Mouse (Mus musculus) gastrocnemius, postnatal 4 days (tissue): ENCODE results near the gene Stil. TPM values are rescaled to one million over a fixed set of nuclear protein-coding genes. Genes with fewer than 3 reads are reported as not detected.

Experiments used
- DNase-seq, 2 experiments: peaks; one replicate each; pipeline ENCODE4 v3.0.0; 2021 to 2022; ENCODE audit warnings: low spot score in 2 of 2, mixed read lengths in 2 of 2
- total RNA-seq, 2 experiments: library from RNA; stranded (reverse); gene quantifications; 2 replicates each; pipeline ENCODE4 v1.2.3; 2021

Gene Stil
- total RNA-seq, 2 experiments from 2014 or later: 5.2 TPM

DNA sequence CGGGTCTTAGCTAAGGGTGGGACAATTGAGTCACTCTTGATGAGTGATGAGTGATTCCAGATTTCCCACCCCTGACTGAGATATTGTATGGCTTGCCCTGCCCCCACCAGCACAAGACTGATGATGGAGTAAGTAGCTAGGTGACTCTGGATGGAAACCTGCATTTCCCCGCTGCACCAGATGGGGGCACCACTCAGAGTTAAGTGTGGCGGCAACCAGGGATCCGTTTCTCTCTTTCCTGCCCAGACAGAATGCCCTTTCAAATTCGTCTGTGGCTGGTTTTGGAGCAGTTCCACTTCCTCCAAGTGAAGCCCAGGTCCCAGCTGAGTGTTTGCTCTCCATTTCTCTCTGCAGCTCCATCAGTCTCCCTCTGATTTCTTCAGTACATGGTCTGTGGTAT lies 47.8 kb downstream of the Stil start:
- DNase-seq: peak in 1 of 2 experiments; percentile 32

- no peak for DNase-seq
These were observed 48.2 kb downstream of the Stil start for GRCm38 (mm10) chr4:115048190-115048589.

DNA sequence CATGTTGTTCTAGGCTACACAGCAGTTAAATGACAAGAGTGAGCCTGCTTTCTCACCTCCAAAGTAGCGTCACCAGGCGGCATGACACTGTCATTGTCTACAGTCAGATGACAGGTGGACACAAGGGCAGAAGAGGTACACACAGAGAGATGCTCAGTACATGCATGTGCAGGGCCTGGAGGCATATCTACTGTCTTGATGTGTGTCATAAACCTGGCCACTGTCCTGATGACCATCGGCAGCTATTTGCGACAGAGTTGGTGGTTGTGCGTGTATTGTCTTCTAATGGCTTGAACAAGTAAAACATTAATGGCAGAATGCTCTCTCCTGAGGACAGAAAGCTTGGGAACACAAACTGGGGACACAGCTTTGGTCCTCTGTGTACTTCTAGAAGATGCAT lies 51.3 kb downstream of the Stil start:
- no peak for DNase-seq

DNA sequence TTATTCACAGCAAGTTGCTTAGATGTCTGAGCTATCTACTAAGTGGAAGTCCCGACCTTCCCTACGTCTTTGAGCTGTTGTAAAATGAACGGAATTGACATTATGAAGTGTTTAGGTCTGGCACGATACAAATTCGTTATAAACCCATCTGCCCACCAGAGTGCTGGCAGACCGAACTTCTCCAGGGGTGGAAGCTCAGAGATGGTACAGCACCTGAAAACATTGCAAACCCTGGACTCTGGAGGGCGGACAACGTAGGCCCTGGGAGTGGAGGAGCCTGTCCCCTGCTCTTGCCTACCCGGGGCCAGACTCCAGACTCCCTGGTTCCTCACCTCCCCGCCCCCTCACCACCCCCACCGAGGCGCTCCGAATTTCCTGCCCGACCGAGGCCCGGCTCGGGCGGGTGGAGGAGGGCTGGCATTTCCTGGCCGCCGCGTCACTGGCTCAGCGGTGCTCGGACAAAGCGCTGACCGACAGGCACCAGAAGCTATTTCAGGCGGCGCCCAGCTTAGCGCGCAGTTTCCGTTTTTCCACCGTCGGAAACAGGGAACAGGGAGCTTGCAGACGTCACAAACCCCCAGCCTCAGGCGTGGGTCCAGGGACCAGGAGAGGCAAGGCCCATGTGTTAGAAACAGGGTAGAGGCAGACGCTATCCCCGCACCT lies 52.5 kb downstream of the Stil start:
- DNase-seq: peak in 1 of 2 experiments; percentile 51

GRCm38 (mm10) chr4:115055044-115055443 lies 55.1 kb downstream of the Stil start:
- DNase-seq: no peak

- no peak for DNase-seq
These were observed 55.7 kb downstream of the Stil start for GRCm38 (mm10) chr4:115055691-115056090.

DNA sequence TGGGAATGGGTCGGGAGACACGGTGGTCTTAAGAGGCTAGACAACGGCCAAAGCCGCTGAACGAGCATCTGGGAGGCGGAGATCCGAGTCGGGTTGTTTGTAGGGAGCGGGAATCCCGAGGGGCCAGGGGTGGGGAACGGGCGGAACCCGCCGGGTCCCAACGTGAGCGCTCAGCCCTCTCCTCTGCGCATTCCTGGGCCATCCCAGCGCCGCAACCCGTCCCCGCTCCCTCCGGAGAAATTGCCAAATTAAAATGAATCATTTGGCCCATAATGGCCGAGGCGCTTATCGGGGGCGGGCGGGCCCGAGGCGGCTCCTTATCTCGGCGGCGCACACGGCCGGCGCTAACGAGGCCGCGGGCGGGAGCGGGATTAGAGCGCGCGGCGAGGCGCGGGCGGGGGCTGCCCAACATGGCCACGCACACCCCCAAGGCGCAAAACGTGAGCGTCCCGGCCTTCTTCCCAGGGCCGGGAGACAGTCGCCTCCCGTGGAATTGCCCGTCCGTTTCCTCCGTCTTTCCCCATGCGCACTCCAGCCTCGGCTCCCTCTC lies 56.5 kb downstream of the Stil start, which contains the start of gene Tal1:
Tal1 (plus strand) TSS at position 56 of the 550 bp plus-strand sequence.
- DNase-seq: peak in 1 of 2 experiments; percentile 28

- peak in 1 of 2 experiments; percentile 40 for DNase-seq
These were observed 57.1 kb downstream of the Stil start for GRCm38 (mm10) chr4:115056921-115057673.

GRCm38 (mm10) chr4:115057674-115058316 lies 57.8 kb downstream of the Stil start:
- DNase-seq: no peak

DNA sequence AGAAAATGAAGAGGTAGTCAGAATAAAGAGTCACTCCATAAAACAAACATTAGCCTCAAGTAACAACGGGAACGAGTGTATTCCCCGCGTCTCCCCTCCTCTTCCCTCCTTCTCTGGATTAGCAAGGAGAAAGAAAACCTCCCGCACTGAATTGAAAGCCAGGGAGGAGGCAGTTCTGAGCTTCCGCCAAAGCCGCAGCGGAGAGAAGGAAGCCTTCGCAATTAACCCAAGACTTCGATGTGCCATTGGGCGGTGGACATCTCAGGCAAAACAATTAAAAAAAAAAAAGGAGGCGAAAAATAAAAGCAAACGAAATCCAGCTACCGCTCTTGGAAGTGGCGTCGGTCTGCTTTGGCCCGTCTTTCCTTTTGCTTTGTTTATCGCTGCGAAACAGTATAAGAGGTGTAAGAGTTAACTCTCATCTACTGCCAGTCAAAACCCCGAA lies 58.4 kb downstream of the Stil start:
- no peak for DNase-seq

GRCm38 (mm10) chr4:115058871-115059590 lies 59.1 kb downstream of the Stil start:
- no peak for DNase-seq

DNA sequence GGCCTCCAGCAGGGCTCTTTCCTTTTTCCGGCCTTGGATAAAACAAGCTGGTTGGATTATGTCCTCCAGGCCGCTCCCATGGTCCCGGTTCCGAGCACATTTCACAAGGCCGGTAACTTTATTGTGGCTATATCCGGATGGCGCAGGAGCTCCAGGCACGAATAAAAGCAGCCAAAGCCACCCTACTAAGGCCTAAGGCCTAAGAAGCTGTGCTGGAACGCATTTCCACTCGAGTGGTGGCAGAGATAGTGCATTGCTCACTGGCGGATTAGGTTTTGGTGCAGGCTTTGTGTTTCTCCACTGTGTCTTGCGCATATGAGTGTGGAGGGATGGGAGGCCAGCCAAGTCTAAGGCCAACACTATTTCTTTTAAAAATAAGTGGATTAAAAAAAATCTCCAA lies 59.9 kb downstream of the Stil start:
- DNase-seq: no peak

DNA sequence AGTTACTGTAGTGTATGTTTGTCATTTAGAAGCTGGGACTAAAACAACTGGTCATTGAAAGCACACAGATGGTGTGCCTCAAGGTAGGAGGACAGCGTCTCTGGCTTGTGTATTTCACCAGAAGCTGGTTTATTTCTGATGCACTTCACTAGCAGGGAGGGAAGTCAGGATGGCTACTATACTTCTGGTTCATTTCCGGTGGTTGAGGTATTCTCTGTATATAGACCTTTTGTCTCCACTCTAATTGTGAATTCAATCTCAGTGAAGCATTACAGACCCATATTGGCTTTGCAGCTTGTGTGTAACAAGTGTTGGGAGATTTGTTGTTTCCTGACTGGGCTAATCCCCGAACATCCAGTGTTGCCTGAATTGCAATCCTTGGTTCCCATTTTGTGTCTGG lies 60.8 kb downstream of the Stil start:
- no peak for DNase-seq

GRCm38 (mm10) chr4:115062540-115062874 lies 62.5 kb downstream of the Stil start:
- no peak for DNase-seq

GRCm38 (mm10) chr4:115062875-115063517 lies 63.0 kb downstream of the Stil start:
- DNase-seq: peak in 1 of 2 experiments; percentile 34

DNA sequence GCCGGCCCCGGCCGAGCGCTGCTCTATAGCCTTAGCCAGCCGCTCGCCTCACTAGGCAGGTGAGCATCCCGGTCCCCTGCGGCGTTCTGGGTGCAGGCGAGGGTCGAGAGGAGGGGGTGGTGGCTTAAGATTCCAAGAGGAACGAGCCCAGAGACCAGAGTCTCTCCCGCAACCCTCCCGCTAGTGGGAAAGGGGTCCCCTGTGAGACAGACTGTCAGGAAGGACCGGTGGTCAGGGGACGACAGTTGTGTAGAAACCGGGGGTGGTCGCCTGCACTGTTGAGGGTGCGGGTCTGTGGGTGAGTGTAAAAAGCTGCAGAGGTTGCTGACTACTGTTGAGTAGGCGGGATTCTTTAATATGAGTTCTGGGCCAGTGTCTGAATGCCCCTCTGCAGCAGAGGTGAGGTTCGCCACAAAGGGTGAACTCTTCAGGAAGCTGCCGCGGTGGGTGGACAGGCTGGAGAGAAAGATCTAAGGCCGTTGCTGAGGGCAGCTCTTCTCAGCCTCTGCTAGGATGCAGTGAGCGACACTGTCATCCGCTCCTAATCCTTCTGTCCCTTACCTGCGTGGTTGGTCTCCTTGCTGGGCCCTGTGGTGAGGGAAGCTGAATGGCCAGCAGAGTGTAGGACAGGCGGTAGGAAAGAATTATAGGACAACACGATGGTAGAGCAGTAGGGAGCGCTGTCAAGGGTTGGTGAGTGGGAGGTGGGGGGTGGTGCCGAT lies 63.7 kb downstream of the Stil start:
- DNase-seq: no peak

- DNase-seq: no peak
These were observed 71.7 kb downstream of the Stil start for GRCm38 (mm10) chr4:115071668-115072067.

- DNase-seq: no peak
These were observed 74.8 kb downstream of the Stil start for GRCm38 (mm10) chr4:115074789-115075188.

- no peak for DNase-seq
These were observed 75.4 kb downstream of the Stil start for GRCm38 (mm10) chr4:115075204-115075915.
